Mouse (Mus musculus) yolk sac, embryonic 10.5 days (tissue): Measurements from ENCODE around the gene Gm17581.

Experiments
- DNase-seq: peaks from one replicate; pipeline ENCODE4 v3.0.0-alpha.2; 2017; ENCODE audit warnings: low spot score

Gm17581 gene

DNA sequence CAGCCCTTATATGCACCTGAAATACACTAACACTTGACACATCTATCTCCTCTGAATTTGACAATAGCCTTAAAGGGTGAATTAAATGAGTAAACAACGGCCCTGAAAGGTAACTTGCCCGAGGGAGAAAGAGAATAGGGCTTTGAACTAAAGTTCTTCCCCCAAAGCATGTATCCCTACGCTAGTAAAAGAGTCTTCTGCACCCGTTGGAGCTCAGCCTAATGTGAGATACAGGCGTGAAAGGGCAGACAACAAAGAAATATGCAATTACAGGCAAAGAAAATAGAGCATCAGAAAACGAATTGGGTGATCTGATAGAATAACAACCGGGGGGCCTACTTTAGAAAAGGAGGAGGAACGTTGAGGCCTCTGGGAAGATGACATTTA, 44.3 kb downstream of the Gm17581 start:
- DNase-seq, result no peak

DNA sequence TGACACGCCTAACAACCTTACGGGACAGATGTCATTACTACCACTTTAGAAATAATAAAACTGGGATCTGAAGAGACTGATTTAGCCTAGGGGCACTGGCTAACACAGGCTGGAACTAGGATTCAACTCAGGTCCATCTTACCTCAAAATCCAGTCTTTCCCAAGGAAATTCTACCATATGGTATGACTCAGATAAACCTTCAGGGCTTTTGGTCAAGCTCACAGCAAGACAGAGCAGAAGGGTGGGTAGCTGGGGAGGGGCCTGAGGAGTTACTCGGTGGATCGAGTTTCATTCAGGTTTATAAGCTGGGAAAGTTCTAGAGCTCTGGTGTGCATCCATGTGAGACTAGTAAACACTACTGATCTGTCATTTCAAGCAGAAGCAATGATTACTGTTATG, 46.5 kb downstream of the Gm17581 start:
- no peak for DNase-seq

DNA sequence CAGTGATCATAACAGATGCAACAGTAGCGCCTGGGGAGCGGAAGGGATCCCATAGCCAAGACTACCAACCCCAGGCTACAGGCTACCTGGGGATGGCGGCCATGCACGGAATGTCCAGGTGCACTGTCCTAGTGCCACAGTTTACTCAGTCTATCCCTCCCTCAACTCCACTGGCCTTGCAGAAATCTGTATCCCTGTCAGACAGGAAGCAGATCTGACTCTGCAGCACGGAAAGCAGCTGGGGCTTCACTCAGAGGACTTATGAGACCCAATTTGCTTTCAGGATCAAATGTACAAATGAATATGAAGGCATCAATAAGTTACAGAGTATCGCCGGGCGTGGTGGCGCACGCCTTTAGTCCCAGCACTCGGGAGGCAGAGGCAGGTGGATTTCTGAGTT, 47.9 kb downstream of the Gm17581 start:
- DNase-seq, result no peak

DNA sequence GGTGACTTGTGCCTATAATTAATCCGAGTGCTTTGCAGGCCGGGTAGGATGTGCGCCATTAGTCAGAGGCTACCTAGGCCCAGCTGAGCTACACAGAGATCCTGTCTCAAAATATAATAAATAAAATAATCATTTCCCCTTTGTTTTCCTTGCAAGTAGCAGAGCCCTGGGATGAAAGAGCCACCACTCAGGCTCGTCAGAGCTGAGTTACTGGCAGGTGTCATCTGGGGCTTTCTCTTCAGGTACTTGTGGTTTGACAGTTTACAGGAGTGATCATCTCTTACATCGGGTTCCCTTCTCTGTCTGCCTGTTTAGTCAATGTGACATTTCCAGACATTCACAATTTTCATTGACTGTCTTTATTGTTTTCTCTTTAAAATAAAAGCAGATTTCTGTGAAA, 49.1 kb downstream of the Gm17581 start:
- DNase-seq, result no peak
